ENCODE assay signal across 11 mouse cellular contexts in the genomic region with DNA sequence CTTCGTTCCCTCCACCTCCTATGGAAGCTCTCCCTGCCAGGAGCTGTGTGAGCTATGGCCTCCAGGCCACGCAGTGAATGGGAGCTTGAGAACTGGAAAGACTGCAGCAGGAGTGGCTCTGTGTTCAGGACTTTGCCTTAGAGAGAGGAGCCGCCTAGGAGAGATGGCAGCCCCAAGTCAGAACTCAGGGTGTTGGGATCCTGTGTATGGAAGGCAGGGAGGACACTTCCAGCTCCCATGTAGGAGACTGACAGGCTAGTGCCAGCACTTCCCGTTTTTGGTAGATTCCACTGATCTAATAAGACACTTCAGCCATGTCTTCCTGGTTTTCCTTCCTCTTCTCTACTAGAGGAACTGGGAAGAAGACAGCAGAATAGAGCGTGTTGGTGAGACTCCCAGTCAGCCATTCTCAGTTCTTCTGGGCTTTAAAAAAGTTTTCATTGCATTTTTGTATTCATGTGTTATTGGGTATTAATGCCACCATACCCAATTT. TPM values are rescaled to one million over a fixed set of nuclear protein-coding genes. Genes with fewer than 3 reads are reported as not detected.
A peak's percentile ranks its signal among the peaks of the same experiment; 100 is the strongest.
DNase-seq lines count a peak whose midpoint lies in the region; ATAC-seq and TF ChIP-seq lines count a peak whose summit lies in the region.
"Had no signal": no experiment of that assay in that cellular context is flagged by ENCODE, and none has a peak within 500 bp of the region (broad histone marks: within the 10 kb centered on the region; RNA-seq: fewer than 3 reads in every experiment).

No protein-coding gene starts in this region.

- intact Hi-C loops in heart, postnatal 14 days (cut with DNase I), result no loop called here
- intact Hi-C loops in gastrocnemius, postnatal 14 days (cut with DNase I; ENCODE audit: low total_unique reads), result loop anchor here (5.0 kb wide), 1 partner anchor 37 kb away; no protein-coding TSS in a partner anchor

- 44% methylated on average over 5 of the region's 5 CpGs for WGBS in liver, postnatal 0 days (ENCODE audit: insufficient replicate concordance)

- no peak for TF ChIP-seq POLR2A in cortical plate, adult 2 months (IDR thresholded peaks at IDR 0.05; ENCODE audit: extremely low read depth, insufficient read depth, low read length)

- H3K9ac ChIP-seq in liver, postnatal 0 days (replicated peaks), result no peak overlapping the region

- H3K4me3 ChIP-seq in layer of hippocampus, adult 2 months, result peak overlapping the region; percentile 15; the same call in 1 of the 2 replicates
- no peak overlapping the region for H3K4me3 ChIP-seq in cortical plate, adult 2 months (ENCODE audit: insufficient read depth, low read length)
- no peak overlapping the region for H3K4me3 ChIP-seq in liver, postnatal 0 days (ENCODE audit: low read depth, low read length)

- ATAC-seq in liver, postnatal 0 days, result no peak

- H3K27me3 ChIP-seq in liver, postnatal 0 days (ENCODE audit: insufficient read depth, low read length), result no peaks in the 10 kb centered on the region

- H3K4me1 ChIP-seq in cortical plate, adult 2 months (ENCODE audit: control insufficient read depth, insufficient read depth, low read length), result peaks cover 40% of the 10 kb centered on the region
- H3K4me1 ChIP-seq in liver, postnatal 0 days (ENCODE audit: insufficient read depth), result peaks cover 53% of the 10 kb centered on the region

- H3K9me3 ChIP-seq in liver, postnatal 0 days (ENCODE audit: low read length), result no peaks in the 10 kb centered on the region

- no peak for TF ChIP-seq CTCF in layer of hippocampus, adult 2 months (conservative IDR thresholded peaks at IDR 0.05)
- no peak for TF ChIP-seq CTCF in cortical plate, adult 2 months (IDR thresholded peaks at IDR 0.05; ENCODE audit: extremely low read depth, insufficient read depth, low read length)
- no peak for TF ChIP-seq CTCF in liver, postnatal 0 days (IDR thresholded peaks at IDR 0.05; ENCODE audit: low read depth)

- peak; percentile 94 for DNase-seq in heart, adult 11 months
- no peak for DNase-seq in heart, postnatal 14 days
- DNase-seq in layer of hippocampus, adult 2 months (ENCODE audit: low spot score in 2 of 2), result no peak
- no peak for DNase-seq in layer of hippocampus, postnatal 14 days (ENCODE audit: low spot score in 2 of 2)
- DNase-seq in liver, postnatal 0 days, result no peak
- DNase-seq in gastrocnemius, postnatal 14 days, result no peak
- DNase-seq in layer of hippocampus, postnatal 25 days (ENCODE audit: extremely low spot score in 1 of 2, low spot score in 1 of 2), result no peak
- DNase-seq: adrenal gland, adult 8-10 months; kidney, postnatal 10 days; lung, postnatal 10 days had no signal

- no peak for TF ChIP-seq EP300 in liver, postnatal 0 days (IDR thresholded peaks at IDR 0.05; ENCODE audit: low read depth)

- H3K27ac ChIP-seq in layer of hippocampus, adult 2 months, result peak overlapping the region; percentile 100
- peak overlapping the region; percentile 5 for H3K27ac ChIP-seq in cortical plate, adult 2 months (ENCODE audit: insufficient read depth, low read length)
- no peak overlapping the region for H3K27ac ChIP-seq in liver, postnatal 0 days (ENCODE audit: low read depth)

- H3K4me2 ChIP-seq in liver, postnatal 0 days (ENCODE audit: low read depth, low read length), result peak overlapping the region; percentile 34

- H3K36me3 ChIP-seq in liver, postnatal 0 days (replicated peaks; ENCODE audit: insufficient read depth, low read length), result peaks cover 23% of the 10 kb centered on the region

RNA-seq across cellular contexts. Expression of gene Fkrp, which starts 3.8 kb away (rescaled TPM):
- total RNA-seq in heart, postnatal 14 days (2021), result 10 to 100 TPM; 42.8 to 45.5 TPM
- total RNA-seq in layer of hippocampus, adult 2 months (2021), result 10 to 100 TPM; 46.7 to 49.5 TPM
- total RNA-seq in layer of hippocampus, postnatal 14 days (2021), result 10 to 100 TPM; 45.9 to 46.2 TPM
- polyA plus RNA-seq in cortical plate, adult 2 months (2012; rRNA removed), result 42.3 and 44.0 TPM in 2 replicates
- 7.4 and 8.7 TPM in 2 replicates for polyA plus RNA-seq in liver, postnatal 0 days (2015; fragmentation: Nextera tagmentation; extraction: Ambion mirVana)
- 10 to 100 TPM; 24.2 to 25.8 TPM for total RNA-seq in gastrocnemius, postnatal 14 days (2021)
- 10 to 100 TPM; 46.7 to 47.7 TPM for total RNA-seq in layer of hippocampus, postnatal 25 days (2021)

RNA-seq across cellular contexts. Expression of gene Strn4, which starts 4.6 kb away (rescaled TPM):
- total RNA-seq in heart, postnatal 14 days (2021), result 10 to 100 TPM; 65.3 to 69.1 TPM
- total RNA-seq in layer of hippocampus, adult 2 months (2021), result 100 to 1,000 TPM; 286 to 314 TPM
- 100 to 1,000 TPM; 279 to 300 TPM for total RNA-seq in layer of hippocampus, postnatal 14 days (2021)
- 291 and 307 TPM in 2 replicates for polyA plus RNA-seq in cortical plate, adult 2 months (2012; rRNA removed)
- polyA plus RNA-seq in liver, postnatal 0 days (2015; fragmentation: Nextera tagmentation; extraction: Ambion mirVana), result 15.9 and 18.4 TPM in 2 replicates
- 10 to 100 TPM; 22.6 to 29.3 TPM for total RNA-seq in gastrocnemius, postnatal 14 days (2021)
- total RNA-seq in layer of hippocampus, postnatal 25 days (2021), result 100 to 1,000 TPM; 322 to 327 TPM

RNA-seq across cellular contexts. Expression of gene Prkd2, which starts 22.4 kb away (rescaled TPM):
- 10 to 100 TPM; 35.3 to 35.9 TPM for total RNA-seq in heart, postnatal 14 days (2021)
- 1 to 10 TPM; 6.5 to 7.3 TPM for total RNA-seq in layer of hippocampus, adult 2 months (2021)
- 1 to 10 TPM; 6.8 to 9.1 TPM for total RNA-seq in layer of hippocampus, postnatal 14 days (2021)
- polyA plus RNA-seq in cortical plate, adult 2 months (2012; rRNA removed), result 6.5 and 6.8 TPM in 2 replicates
- polyA plus RNA-seq in liver, postnatal 0 days (2015; fragmentation: Nextera tagmentation; extraction: Ambion mirVana), result 4.3 and 5.0 TPM in 2 replicates
- total RNA-seq in gastrocnemius, postnatal 14 days (2021), result 10 to 100 TPM in 1 of 2 experiments, 1 to 10 TPM in 1; 8.5 to 11.8 TPM
- 1 to 10 TPM; 5.2 to 6.9 TPM for total RNA-seq in layer of hippocampus, postnatal 25 days (2021)

RNA-seq across cellular contexts. Expression of gene Slc1a5, which starts 39.2 kb away (rescaled TPM):
- total RNA-seq in heart, postnatal 14 days (2021), result 10 to 100 TPM; 26.5 to 35.4 TPM
- 1 to 10 TPM; 3.5 to 4.7 TPM for total RNA-seq in layer of hippocampus, adult 2 months (2021)
- 1 to 10 TPM; 5.5 to 5.8 TPM for total RNA-seq in layer of hippocampus, postnatal 14 days (2021)
- polyA plus RNA-seq in cortical plate, adult 2 months (2012; rRNA removed), result 5.7 and 6.1 TPM in 2 replicates
- 43.9 and 44.8 TPM in 2 replicates for polyA plus RNA-seq in liver, postnatal 0 days (2015; fragmentation: Nextera tagmentation; extraction: Ambion mirVana)
- total RNA-seq in gastrocnemius, postnatal 14 days (2021), result 10 to 100 TPM; 25.4 to 27.0 TPM
- 1 to 10 TPM; 2.4 to 3.5 TPM for total RNA-seq in layer of hippocampus, postnatal 25 days (2021)

RNA-seq across cellular contexts. Expression of gene Dact3, which starts 54.8 kb away (rescaled TPM):
- 10 to 100 TPM; 18.6 to 19.0 TPM for total RNA-seq in heart, postnatal 14 days (2021)
- 100 to 1,000 TPM; 154 to 156 TPM for total RNA-seq in layer of hippocampus, adult 2 months (2021)
- 100 to 1,000 TPM; 115 to 120 TPM for total RNA-seq in layer of hippocampus, postnatal 14 days (2021)
- polyA plus RNA-seq in cortical plate, adult 2 months (2012; rRNA removed), result 169 and 184 TPM in 2 replicates
- 0.09 TPM in 2 replicates for polyA plus RNA-seq in liver, postnatal 0 days (2015; fragmentation: Nextera tagmentation; extraction: Ambion mirVana)
- total RNA-seq in gastrocnemius, postnatal 14 days (2021), result 1 to 10 TPM; 3.9 to 7.1 TPM
- total RNA-seq in layer of hippocampus, postnatal 25 days (2021), result 100 to 1,000 TPM; 150 to 160 TPM
